Mouse (Mus musculus) urinary bladder, postnatal 4 days (tissue): ENCODE measurements around the gene Nanog.
"Not testable (repeated sequence)": the region's sequence is repeated elsewhere in the genome, so short reads cannot be mapped to it uniquely, and the experiment has no call there.

Source experiments
- DNase-seq, 2 experiments: peaks; one replicate each; pipeline ENCODE4 v3.0.0; 2021 to 2022; ENCODE audit warnings: low spot score in 2 of 2

Gene Nanog

GRCm38 (mm10) chr6:122707036-122707800 is at the start of gene Nanog:
TSS of gene Nanog (plus strand) at chr6:122707489.
- DNase-seq: no peak

DNA sequence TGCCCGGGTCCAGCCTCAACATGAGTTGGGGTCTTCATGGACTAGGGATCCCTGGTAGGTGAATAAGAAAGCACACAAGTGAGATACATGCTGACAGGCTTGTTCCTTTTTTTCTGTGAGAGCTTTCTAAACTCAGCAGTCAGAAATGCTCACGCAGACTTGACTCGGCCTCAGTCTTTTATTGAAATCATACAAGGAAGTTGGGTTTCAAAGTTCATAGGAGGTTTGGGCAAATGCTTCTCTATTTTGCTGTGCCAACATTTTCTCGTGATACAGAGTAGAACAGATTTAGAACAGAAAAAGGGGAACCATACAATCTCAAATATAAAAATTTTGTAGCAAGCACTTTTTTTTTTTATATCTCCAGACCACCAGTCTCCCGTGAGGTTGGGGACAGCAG is 49.7 kb upstream of the Nanog start:
- no peak for DNase-seq

DNA sequence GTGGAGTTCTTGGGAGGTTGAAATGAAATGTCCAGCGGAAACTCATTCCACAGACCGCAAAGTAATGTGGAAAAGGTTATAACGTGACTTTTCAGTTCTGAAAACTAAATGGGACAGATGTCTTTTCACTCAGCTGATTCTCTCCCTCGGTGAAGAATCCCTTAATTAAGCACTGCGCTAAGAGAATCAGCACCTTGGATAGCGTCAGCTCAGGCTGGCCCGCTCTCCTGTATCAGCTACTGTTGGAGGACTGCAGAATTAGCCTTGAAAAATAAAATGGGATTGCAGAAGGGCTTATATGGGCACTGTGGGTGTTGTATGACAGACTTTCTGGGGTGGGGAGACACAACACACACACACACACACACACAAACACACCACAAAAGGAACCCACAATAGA is 47.7 kb upstream of the Nanog start:
- no peak for DNase-seq

DNA sequence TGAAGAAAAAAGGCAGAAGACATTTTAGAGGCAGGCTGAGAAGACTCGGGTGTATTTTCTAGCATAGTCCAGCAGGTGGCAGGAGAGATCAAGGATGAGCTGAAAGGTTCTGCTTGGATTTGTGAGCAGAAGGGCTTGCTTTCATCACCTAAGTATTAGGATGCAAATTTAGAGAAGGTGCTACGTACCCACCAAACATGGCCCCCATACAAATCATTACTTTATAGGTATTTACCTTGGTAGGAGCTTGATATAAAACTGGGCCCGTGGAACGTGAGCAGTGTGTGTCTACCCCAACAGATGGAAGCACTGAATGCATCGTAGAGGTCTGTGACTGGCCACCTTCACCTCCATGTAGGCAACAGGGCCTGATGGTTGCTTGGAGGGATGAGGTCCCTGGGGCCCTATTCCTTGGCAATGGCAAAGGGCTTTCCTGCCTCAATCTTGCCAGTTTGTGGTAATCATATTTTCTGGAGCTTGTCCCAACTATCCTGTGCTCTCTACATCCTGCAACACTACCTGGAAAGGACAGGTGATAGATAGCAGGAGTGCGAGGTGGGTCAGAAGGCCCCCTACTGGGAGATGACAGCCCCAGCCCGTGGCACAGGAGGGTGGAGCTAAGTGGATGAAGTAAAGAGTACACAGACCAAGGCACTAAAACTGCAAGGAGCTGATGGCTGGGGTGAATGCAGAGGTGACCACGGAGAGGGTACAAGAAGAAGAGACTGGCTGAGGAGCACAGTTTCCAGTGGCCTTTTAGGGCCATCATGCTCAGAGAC is 46.5 kb upstream of the Nanog start:
- DNase-seq: no peak

DNA sequence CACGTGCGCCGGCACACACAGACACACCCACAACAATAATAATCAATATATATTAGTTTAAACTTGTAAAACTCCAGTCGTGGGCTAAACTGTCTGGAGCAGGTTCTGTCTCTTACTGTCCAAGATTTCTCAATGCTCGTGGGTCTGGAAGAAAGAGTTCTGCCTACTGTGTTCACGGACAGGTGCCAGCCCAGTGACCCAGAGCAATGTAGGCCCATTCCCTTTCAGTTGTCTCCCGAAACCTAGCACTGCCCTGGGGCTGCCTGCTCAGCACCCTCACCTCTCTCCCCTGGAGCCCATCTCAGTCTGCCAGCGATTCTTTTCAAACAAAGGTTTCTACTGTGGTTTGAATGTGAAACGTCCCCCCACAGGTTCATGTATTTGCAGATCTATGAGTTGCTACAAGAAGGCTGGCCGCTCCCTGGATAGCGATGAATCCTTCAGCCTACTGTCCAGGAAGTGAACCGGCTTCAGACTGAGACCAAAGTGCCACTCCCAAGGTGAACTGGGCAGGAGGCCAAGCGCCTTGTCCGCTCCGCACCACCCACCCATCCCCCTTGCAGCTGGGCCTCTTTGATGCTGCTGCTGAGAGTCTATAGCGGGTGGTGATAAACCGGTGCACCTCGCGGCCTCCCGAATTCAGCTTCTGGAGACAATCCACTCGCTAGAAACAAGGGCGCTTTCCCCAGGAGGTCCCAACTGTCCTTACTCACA is 44.6 kb upstream of the Nanog start:
- no peak for DNase-seq

- DNase-seq: no peak
These were observed 43.6 kb upstream of the Nanog start for GRCm38 (mm10) chr6:122663596-122664206.

- no peak for DNase-seq
These were observed 41.4 kb upstream of the Nanog start for GRCm38 (mm10) chr6:122665866-122666265.

DNA sequence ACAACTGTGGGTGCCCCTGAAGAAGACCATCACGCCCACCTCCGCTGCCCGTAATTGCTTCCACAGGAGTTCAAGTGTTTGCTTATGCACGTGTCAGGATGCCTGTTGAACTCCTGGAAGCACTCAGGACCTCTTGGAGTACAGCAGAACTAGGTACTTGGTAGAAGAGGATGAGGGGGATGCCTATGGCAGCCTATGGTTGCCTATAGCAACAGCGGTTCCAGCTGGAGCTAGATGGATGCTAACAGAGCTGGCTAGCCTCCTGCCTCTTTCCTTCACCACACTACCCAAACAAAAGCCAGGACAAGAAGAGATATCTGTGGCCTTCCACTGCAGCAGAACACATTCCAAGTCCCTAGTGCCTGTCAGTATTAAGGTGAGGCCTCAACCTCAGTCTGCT is 39.6 kb upstream of the Nanog start:
- no peak for DNase-seq

DNA sequence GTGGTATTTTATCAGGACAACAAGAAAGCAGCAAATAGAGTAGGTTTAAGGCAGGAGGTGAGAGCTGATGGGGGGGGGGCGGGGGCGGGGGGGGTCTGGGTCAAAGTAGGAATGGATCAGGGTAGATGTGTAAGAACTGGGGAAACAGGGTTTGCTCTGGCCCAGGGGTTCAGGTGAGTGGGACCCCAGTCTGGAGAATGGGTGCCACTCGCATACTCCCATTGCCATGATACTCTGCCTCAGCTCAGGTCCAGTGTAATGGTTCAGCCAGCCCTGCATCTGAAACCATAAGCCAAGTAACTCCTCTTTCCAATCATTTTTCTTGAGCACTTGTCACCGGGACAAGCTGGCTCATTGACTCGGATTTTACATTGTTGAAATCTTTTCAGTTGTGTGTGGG is 38.5 kb upstream of the Nanog start:
- no peak for DNase-seq

DNA sequence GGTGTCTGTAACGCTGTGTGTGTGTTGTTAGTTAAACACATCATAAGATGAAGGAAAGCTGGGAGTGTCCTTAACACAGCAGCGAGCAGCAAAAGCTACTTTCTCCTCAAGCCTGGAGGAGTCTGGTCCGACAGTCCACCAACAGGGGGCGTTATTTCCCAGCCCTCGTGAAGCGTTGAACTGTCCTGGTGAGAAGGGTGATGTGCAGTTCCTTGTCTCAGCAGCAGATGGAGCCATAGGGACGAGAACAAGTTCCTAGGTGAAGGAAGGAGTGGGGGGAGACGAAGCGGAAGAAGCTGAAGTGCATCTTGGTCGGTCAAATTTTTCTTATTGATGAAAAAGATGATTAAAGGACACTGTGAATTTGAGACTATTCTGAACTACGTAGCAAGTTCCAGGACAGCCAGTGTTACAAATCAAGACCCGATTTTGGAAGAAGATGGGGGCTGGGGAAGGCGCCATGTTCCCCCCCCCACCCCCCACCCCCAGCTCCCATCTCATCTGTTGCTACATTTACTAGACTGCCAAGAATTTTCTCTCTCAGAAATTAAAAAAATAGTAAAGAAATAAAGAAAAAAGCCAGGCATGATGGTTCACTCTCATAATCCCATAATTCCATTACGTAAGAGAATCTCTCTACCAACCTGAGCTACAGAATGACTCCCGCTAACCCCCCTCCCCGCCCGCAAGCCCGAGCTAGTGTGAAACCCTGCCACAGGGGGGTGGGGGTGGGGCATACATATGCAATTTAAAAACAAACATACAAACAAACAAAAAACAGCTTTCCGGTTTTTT is 37.7 kb upstream of the Nanog start:
- peak; percentile 78 to 94 for DNase-seq

- no peak for DNase-seq
These were observed 37.1 kb upstream of the Nanog start for GRCm38 (mm10) chr6:122670201-122670551.

DNA sequence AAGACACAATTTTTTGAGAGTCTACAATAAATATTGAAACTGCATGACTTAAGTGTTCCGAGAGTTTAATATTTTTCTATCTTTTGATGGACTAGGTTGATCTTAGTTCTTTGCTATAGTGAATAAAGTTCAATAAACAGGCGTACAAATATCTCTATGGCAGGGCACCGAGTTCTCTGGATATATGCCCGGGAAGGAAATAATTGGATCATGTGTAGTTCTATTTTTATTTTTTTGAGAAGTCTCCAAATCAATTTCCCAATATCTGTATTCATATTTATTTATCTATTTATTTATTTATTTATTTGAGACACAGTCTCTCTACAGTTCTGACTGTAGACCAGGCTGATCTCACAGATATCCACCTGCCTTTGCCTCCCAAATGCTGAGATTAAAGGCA is 36.4 kb upstream of the Nanog start:
- DNase-seq: no peak

GRCm38 (mm10) chr6:122672746-122673145 is 34.5 kb upstream of the Nanog start:
- DNase-seq: no peak

DNA sequence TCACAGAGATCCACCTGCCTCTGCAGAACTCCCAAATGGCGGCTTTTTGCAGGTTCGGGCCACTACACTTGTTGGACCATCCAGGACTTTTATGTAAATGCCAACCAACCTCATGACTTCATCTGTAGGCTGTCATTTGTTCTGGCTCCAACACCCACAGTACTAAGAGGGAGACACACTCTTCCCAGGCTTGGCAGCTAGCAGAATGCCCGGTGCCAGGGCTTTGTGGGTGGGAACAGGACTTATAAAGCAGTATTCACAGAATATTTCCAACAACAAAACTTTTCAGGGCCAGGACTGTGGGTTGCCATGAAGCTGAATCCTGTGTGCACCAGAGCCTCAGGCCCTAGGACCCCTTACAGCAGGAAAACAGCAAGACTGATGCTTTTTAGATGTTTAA is 24.6 kb upstream of the Nanog start:
- DNase-seq: no peak

DNA sequence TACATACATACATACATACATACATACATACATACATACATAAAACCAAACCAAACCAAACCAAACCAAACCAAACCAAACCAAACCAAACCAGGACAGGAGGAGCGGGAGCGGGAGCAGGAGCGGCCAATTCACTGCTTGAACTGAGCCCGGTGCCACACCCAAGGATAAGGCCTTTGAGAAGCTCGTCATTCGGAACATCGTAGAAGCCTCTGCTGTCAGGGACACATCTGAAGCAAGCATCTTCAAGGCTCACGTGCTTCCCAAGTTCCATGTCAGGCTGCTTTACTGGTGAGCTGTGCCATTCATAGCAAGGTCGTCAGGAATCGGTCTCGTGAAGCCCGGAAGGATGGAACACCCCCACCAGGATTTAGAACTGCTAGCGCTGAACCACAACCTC is 20.6 kb upstream of the Nanog start:
- DNase-seq: no peak

DNA sequence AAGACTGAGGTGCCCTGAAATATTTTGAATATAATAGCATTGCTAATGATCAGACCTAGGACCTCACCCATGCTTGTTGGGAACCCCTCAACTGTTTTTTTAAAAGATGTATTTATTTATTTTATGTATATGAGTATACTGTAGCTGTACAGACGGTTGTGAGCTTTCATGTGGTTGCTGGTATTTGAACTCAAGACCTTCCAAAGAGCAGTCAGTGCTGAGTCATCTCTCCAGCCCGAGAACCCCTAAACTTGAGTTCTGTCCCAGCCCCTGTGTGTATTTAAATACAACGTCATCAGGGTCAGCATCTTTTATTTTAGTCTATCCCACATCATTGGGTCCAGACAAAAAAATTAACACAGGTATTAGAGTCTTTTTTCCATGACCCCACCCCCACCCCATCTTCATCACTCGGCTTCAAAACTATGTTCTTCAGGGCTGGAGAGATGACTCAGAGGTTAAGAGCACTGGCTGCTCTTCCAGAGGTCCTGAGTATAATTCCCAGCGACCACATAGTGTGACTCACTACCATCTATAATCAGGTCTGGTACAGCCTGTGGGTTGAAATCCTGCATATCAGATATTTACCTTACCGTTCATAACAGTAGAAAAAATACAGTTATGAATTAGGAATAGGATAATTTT is 17.8 kb upstream of the Nanog start:
- DNase-seq: no peak

- DNase-seq: no peak
These were observed 17.2 kb upstream of the Nanog start for GRCm38 (mm10) chr6:122690082-122690481.

DNA sequence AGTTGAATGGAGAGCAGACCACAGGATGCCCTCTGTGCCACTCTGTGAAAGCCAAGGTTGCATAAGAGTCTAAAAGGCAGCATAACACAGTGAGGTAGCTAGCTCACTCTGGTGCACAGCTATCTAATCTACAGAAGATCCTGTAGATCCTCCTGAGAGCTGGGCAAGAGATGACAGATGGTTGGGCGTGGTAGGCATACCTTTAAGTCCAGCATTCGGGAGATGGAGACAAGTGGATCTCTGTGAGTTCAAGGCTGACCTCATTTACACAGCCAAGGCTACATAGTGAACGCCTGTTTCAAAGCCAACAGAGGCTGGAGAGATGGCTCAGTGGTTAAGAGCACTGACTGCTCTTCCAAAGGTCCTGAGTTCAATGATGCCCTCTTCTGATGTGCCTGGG is 11.9 kb upstream of the Nanog start:
- DNase-seq: no peak

DNA sequence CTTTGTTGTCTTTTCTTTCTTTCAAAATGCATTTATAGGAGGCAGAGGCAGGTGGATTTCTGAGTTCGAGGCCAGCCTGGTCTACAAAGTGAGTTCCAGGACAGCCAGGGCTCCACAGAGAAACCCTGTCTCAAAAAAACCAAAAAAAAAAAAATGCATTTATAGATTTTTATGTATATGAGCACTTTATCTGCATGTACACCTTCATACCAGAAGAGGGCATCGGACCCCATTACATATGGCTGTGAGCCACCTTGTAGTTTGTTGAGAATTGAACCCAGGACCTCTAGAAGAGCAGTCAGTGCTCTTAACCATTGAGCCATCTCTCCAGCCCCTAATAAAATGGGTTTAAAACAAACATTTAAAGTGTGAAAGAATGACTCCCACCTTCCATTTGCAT is 7.7 kb upstream of the Nanog start:
- not testable (repeated sequence) for DNase-seq

DNA sequence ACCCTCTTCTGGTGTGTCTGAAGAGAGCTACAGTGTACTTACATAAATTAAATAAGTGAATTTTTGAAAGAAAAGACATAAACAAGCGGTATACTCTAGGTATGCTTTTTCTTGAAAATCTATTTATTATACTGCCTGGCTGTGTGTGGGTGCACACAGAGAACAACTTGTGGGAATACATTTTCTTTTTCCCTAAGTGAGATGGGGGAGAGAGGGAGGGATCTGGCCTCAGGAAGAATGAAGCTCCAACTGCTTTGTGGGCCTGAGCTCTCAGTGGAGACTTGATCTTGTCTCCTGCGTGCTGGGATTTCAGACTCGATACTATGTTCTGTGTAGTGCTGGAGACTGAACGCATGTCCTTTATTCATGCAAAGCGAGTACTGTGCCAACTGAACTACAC is 5.5 kb upstream of the Nanog start:
- no peak for DNase-seq
